Mouse (Mus musculus) heart, adult 9 months (tissue): ENCODE data around the gene Thop1.
"Not testable (repeated sequence)": the region's sequence is repeated elsewhere in the genome, so short reads cannot be mapped to it uniquely, and the experiment has no call there.

Source experiments
- DNase-seq, 2 experiments: peaks; one replicate each; pipeline ENCODE4 v3.0.0; 2022; ENCODE audit warnings: low spot score in 2 of 2

The Thop1 gene

GRCm38 (mm10) chr10:81069836-81070235 lies at the start of gene Thop1:
Thop1 (plus strand) TSS chr10:81070035.
- peak; percentile 97 to 98 for DNase-seq

GRCm38 (mm10) chr10:81020207-81020606 lies 49.6 kb upstream of the Thop1 start:
- no peak for DNase-seq

- DNase-seq = no peak
Measured at GRCm38 (mm10) chr10:81021547-81022110, 48.2 kb upstream of the Thop1 start.

GRCm38 (mm10) chr10:81022744-81023143 lies 47.1 kb upstream of the Thop1 start:
- no peak for DNase-seq

- DNase-seq = no peak
Measured at GRCm38 (mm10) chr10:81024346-81024937, 45.4 kb upstream of the Thop1 start.

GRCm38 (mm10) chr10:81025047-81025621 lies 44.7 kb upstream of the Thop1 start:
- DNase-seq = no peak

- no peak for DNase-seq
Measured at GRCm38 (mm10) chr10:81025639-81026275, 44.1 kb upstream of the Thop1 start, which contains the start of gene Diras1. Diras1 (minus strand) TSS chr10:81025662.

- DNase-seq = no peak
Measured at GRCm38 (mm10) chr10:81026857-81027256, 43.0 kb upstream of the Thop1 start.

- peak; percentile 27 to 48 for DNase-seq
Measured at GRCm38 (mm10) chr10:81027331-81027730, 42.5 kb upstream of the Thop1 start.

- no peak for DNase-seq
Measured at GRCm38 (mm10) chr10:81028219-81028618, 41.6 kb upstream of the Thop1 start.

GRCm38 (mm10) chr10:81029031-81029430 lies 40.8 kb upstream of the Thop1 start:
- no peak for DNase-seq

GRCm38 (mm10) chr10:81033586-81033985 lies 36.2 kb upstream of the Thop1 start:
- DNase-seq = no peak

- DNase-seq = no peak
Measured at GRCm38 (mm10) chr10:81036251-81036650, 33.6 kb upstream of the Thop1 start.

GRCm38 (mm10) chr10:81036988-81037580 lies 32.8 kb upstream of the Thop1 start, which contains the start of gene Slc39a3:
Slc39a3 (minus strand) TSS chr10:81037426.
- peak; percentile 99 to 100 for DNase-seq

- peak in 1 of 2 experiments; percentile 54 for DNase-seq
Measured at GRCm38 (mm10) chr10:81041458-81042175, 28.2 kb upstream of the Thop1 start.

GRCm38 (mm10) chr10:81045246-81045645 lies 24.6 kb upstream of the Thop1 start:
- not testable (repeated sequence) for DNase-seq

GRCm38 (mm10) chr10:81050645-81051044 lies 19.2 kb upstream of the Thop1 start:
- DNase-seq = no peak

GRCm38 (mm10) chr10:81051133-81051532 lies 18.7 kb upstream of the Thop1 start:
- DNase-seq = no peak

GRCm38 (mm10) chr10:81052577-81052976 lies 17.3 kb upstream of the Thop1 start:
- DNase-seq = no peak

GRCm38 (mm10) chr10:81055169-81055568 lies 14.7 kb upstream of the Thop1 start:
- DNase-seq = no peak

GRCm38 (mm10) chr10:81055802-81056340 lies 14.0 kb upstream of the Thop1 start:
- not testable (repeated sequence) for DNase-seq
